Mouse (Mus musculus): Measurements from ENCODE around the gene Rpl18.

DNA sequence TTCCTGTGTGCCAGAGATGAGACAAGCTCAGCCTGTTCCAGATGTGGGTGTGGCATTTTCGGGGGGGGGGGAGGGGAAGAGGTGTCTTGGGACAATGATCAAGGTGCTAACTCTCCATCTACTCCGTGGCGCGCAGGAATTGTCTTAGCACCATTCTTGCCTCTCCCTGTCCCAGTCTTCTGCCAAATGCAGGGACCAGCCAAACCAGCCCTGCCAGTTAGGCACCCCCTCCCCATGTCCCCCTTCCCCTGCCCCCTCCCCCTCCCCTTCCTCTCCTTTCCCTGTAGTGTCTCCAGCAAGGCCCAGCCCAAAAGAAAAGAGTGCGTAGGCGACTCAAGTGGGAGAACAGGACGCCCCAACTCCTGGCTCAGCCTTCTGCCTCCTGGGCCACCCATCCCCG is 51.5 kb downstream of the Rpl18 start:
- TF ChIP-seq CHD2 (IDR thresholded peaks at IDR 0.05; ENCODE audit: low read depth, low read length): no peak
- no peak for TF ChIP-seq ZNF384 (IDR thresholded peaks at IDR 0.05; ENCODE audit: low read depth, low read length)
- TF ChIP-seq MAFK (IDR thresholded peaks at IDR 0.05; ENCODE audit: insufficient read depth, low read depth, low read length): no peak
